Mouse (Mus musculus) small intestine, adult 2 months (tissue): ENCODE data around the gene D630039A03Rik.

Experiments used
- CTCF ChIP-seq: fragments of 200-500 bp; IDR thresholded peaks from 2 replicates; pipeline ENCODE4 v1.5.1; 2012; ENCODE audit warnings: low read depth, mild to moderate bottlenecking, control low read depth, inconsistent platforms, low read length, moderate library complexity, mixed read lengths; ENCODE audit not compliant: insufficient replicate concordance, insufficient read length; ENCODE audit errors: extremely low read depth
- POLR2A ChIP-seq: fragments of 200-500 bp; IDR thresholded peaks from 2 replicates; pipeline ENCODE4 v1.6.1; 2012; ENCODE audit warnings: low read depth, mild to moderate bottlenecking, control low read depth, inconsistent platforms, low read length, moderate library complexity

GRCm38 (mm10) chr4:57958098-57958497 lies 42.0 kb upstream of the D630039A03Rik start:
- no peak for TF ChIP-seq POLR2A
- no peak for TF ChIP-seq CTCF
